20 mouse cellular contexts compared by ENCODE assay signal in the genomic region with DNA sequence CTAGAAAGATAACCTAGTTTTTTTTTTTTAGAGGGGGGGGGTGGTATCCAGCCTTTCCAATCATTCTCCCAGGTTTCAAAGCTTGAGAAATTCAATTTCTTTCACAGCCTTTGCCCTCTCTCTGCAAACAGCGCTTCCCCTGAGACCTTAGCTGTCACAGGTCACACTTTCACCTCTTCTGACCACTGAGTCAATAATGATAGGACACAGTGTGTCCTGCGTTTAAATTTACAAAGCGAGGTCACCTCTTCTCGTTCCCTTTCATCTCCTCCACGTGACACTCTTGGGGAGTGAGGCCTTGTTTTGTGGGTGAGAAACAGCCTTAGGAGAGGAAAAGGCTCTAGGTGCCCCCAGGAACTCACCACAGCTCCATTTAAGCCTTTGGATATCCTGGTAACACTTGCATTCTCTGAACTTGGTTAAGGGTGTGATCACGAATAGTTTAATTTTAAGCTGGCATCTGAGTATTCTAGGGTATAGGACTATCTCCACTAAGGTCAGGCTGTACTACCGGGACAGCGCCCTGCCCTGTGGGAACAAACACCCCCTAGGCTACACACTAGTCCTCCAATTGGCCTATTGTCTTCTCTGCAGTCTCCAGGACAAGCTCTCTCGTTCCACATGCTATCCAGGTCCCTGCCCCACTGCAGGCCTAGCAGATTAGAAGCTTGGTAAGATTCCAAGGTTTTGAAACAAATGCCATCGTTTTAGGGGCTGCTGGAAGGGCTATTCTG. TPM values are rescaled to one million over a fixed set of nuclear protein-coding genes. Genes with fewer than 3 reads are reported as not detected.
DNase-seq lines count a peak whose midpoint lies in the region; ATAC-seq and TF ChIP-seq lines count a peak whose summit lies in the region.
"Had no signal": no experiment of that assay in that cellular context is flagged by ENCODE, and none has a peak within 500 bp of the region (broad histone marks: within the 10 kb centered on the region; RNA-seq: fewer than 3 reads in every experiment).

No protein-coding gene starts in this region.

- peaks cover 6% of the 10 kb centered on the region for H3K27me3 ChIP-seq in heart, embryonic 11.5 days (ENCODE audit: control insufficient read depth, insufficient read depth, low read length)
- peaks cover 37% of the 10 kb centered on the region for H3K27me3 ChIP-seq in heart, embryonic 10.5 days (ENCODE audit: insufficient read depth, poor library complexity, severe bottlenecking)
- H3K27me3 ChIP-seq in kidney, embryonic 15.5 days, result peaks cover 29% of the 10 kb centered on the region
- no peaks in the 10 kb centered on the region for H3K27me3 ChIP-seq in liver, embryonic 16.5 days (ENCODE audit: control insufficient read depth, insufficient read depth, low read depth, low read length)
- H3K27me3 ChIP-seq: CH12.LX had no signal

- H3K4me2 ChIP-seq in heart, embryonic 11.5 days, result peak overlapping the region; percentile 46
- H3K4me2 ChIP-seq in kidney, embryonic 15.5 days, result 0 out of 2 replicates have a peak overlapping the region, but pooled peaks have one; percentile 27
- peak overlapping the region; percentile 36; the same call in 1 of the 2 replicates for H3K4me2 ChIP-seq in liver, embryonic 16.5 days (ENCODE audit: low read depth, low read length)
- H3K4me2 ChIP-seq: forebrain, embryonic 12.5 days; limb, embryonic 15.5 days had no signal

- H3K9ac ChIP-seq in heart, embryonic 11.5 days (ENCODE audit: low read depth, low read length), result no peak overlapping the region
- no peak overlapping the region for H3K9ac ChIP-seq in kidney, embryonic 15.5 days
- H3K9ac ChIP-seq in ES-E14 (ENCODE audit: insufficient read depth, low read depth, low read length, poor library complexity, severe bottlenecking), result 0 out of 2 replicates have a peak overlapping the region, but pooled peaks have one; percentile 29
- no peak overlapping the region; the same call in 1 of the 2 replicates for H3K9ac ChIP-seq in liver, embryonic 16.5 days (ENCODE audit: low read depth, low read length)
- H3K9ac ChIP-seq: forebrain, embryonic 12.5 days; limb, embryonic 15.5 days had no signal

- H3K4me3 ChIP-seq in heart, embryonic 11.5 days (ENCODE audit: low read depth, low read length), result no peak overlapping the region
- no peak overlapping the region for H3K4me3 ChIP-seq in heart, embryonic 10.5 days
- H3K4me3 ChIP-seq in kidney, embryonic 15.5 days (replicated peaks), result no peak overlapping the region
- no peak overlapping the region for H3K4me3 ChIP-seq in ES-E14 (ENCODE audit: insufficient read depth in 1 of 2, low read depth in 1 of 2, low read length in 2 of 2, poor library complexity in 1 of 2, severe bottlenecking in 1 of 2)
- peak overlapping the region; percentile 19 for H3K4me3 ChIP-seq in liver, embryonic 16.5 days (ENCODE audit: low read depth, low read length)
- H3K4me3 ChIP-seq: forebrain, embryonic 12.5 days; limb, embryonic 15.5 days; megakaryocyte, embryonic 14.5 days had no signal

- 33% methylated on average over 10 of the region's 10 CpGs for WGBS in heart, embryonic 11.5 days (ENCODE audit: insufficient replicate concordance)
- WGBS in heart, embryonic 10.5 days, result 35% methylated on average over 10 of the region's 10 CpGs
- WGBS in kidney, embryonic 15.5 days, result 41% methylated on average over 10 of the region's 10 CpGs
- WGBS in liver, embryonic 16.5 days (ENCODE audit: insufficient replicate concordance), result 37% methylated on average over 10 of the region's 10 CpGs

- in situ Hi-C loops in ES-E14 (cut with MboI; ENCODE audit: low sequenced_read_pairs in 2 of 2, unreplicated experiment in 2 of 2), result no loop called here

- no peaks in the 10 kb centered on the region for H3K9me3 ChIP-seq in heart, embryonic 11.5 days (replicated peaks; ENCODE audit: control insufficient read depth, low read length)
- H3K9me3 ChIP-seq in heart, embryonic 10.5 days, result no peaks in the 10 kb centered on the region
- H3K9me3 ChIP-seq in kidney, embryonic 15.5 days (replicated peaks), result no peaks in the 10 kb centered on the region
- H3K9me3 ChIP-seq in ES-E14 (ENCODE audit: control insufficient read depth, insufficient read depth, low read depth, low read length), result no peaks in the 10 kb centered on the region
- H3K9me3 ChIP-seq in liver, embryonic 16.5 days (replicated peaks; ENCODE audit: control insufficient read depth, low read length), result no peaks in the 10 kb centered on the region
- H3K9me3 ChIP-seq: forebrain, embryonic 12.5 days; limb, embryonic 15.5 days had no signal

- ATAC-seq in heart, embryonic 11.5 days (replicated peaks; ENCODE audit: insufficient number of reproducible peaks, low FRiP score, low TSS enrichment), result no peak
- no peak for ATAC-seq in kidney, embryonic 15.5 days (replicated peaks; ENCODE audit: low FRiP score)
- ATAC-seq in liver, embryonic 16.5 days (ENCODE audit: low read depth), result peak; percentile 86
- no peak for ATAC-seq in megakaryocyte-erythroid progenitor cell, adult 5-6 weeks (replicated peaks; ENCODE audit: low FRiP score, low TSS enrichment, poor library complexity, severe bottlenecking)
- ATAC-seq: inflammation-experienced regulatory T-cells, adult 6 months had no signal

- H3K27ac ChIP-seq in heart, embryonic 11.5 days (ENCODE audit: low read depth, low read length), result no peak overlapping the region
- no peak overlapping the region for H3K27ac ChIP-seq in heart, embryonic 10.5 days
- H3K27ac ChIP-seq in kidney, embryonic 15.5 days, result no peak overlapping the region
- H3K27ac ChIP-seq in ES-E14 (ENCODE audit: insufficient read depth, low read depth, low read length, poor library complexity, severe bottlenecking), result no peak overlapping the region
- H3K27ac ChIP-seq in liver, embryonic 16.5 days (ENCODE audit: low read length), result peak overlapping the region; percentile 83
- H3K27ac ChIP-seq: forebrain, embryonic 12.5 days; limb, embryonic 15.5 days; stomach, postnatal 0 days had no signal

- peaks cover 23% of the 10 kb centered on the region for H3K4me1 ChIP-seq in heart, embryonic 11.5 days (ENCODE audit: control insufficient read depth, insufficient read depth, low read length)
- H3K4me1 ChIP-seq in heart, embryonic 10.5 days, result peaks cover 47% of the 10 kb centered on the region
- peaks cover 25% of the 10 kb centered on the region for H3K4me1 ChIP-seq in kidney, embryonic 15.5 days
- H3K4me1 ChIP-seq in ES-E14 (ENCODE audit: control insufficient read depth in 2 of 2, insufficient read depth in 2 of 2, low read length in 2 of 2, poor library complexity in 1 of 2), result peaks cover 10 to 24% of the 10 kb centered on the region in 2 experiments
- H3K4me1 ChIP-seq in liver, embryonic 16.5 days (ENCODE audit: control insufficient read depth, low read depth, low read length), result no peaks in the 10 kb centered on the region
- H3K4me1 ChIP-seq: megakaryocyte, embryonic 14.5 days had no signal

- H3K36me3 ChIP-seq in heart, embryonic 11.5 days (ENCODE audit: control insufficient read depth, insufficient read depth, low read length), result no peaks in the 10 kb centered on the region
- H3K36me3 ChIP-seq in heart, embryonic 10.5 days, result 0 out of 2 replicates have a peak, but pooled peaks cover 7% of the 10 kb centered on the region
- H3K36me3 ChIP-seq in kidney, embryonic 15.5 days, result no peaks in the 10 kb centered on the region
- no peaks in the 10 kb centered on the region for H3K36me3 ChIP-seq in ES-E14 (ENCODE audit: control insufficient read depth, insufficient read depth, low read length, poor library complexity, severe bottlenecking)
- no peaks in the 10 kb centered on the region for H3K36me3 ChIP-seq in liver, embryonic 16.5 days (ENCODE audit: control insufficient read depth, insufficient read depth)
- H3K36me3 ChIP-seq: limb, embryonic 15.5 days had no signal

- no peak for DNase-seq in heart, embryonic 10.5 days (ENCODE audit: low spot score)
- DNase-seq in kidney, postnatal 10 days, result no peak
- DNase-seq in ES-E14 (ENCODE audit: low read depth, low spot score), result no peak
- no peak for DNase-seq in embryo, embryonic 11 days
- DNase-seq: adrenal gland, postnatal 36 days; cerebellum, adult 9-10 months; heart, postnatal 4 days; kidney, adult 8-10 months; lung, postnatal 14 days; thymus, postnatal 14 days had no signal

TF ChIP-seq in ES-E14, 5 proteins besides CTCF, POLR2A, EP300 and RAD21:
- no peak for TF ChIP-seq MAFK (IDR thresholded peaks at IDR 0.05; ENCODE audit: insufficient read depth, low read depth, low read length)
- TF ChIP-seq ZNF384 (IDR thresholded peaks at IDR 0.05; ENCODE audit: low read depth, low read length), result no peak
- TF ChIP-seq ZC3H11A (IDR thresholded peaks at IDR 0.05; ENCODE audit: borderline replicate concordance, low read depth, low read length), result no peak
- TF ChIP-seq HCFC1 (IDR thresholded peaks at IDR 0.05; ENCODE audit: borderline replicate concordance, insufficient read depth, low read length), result no peak
- TF ChIP-seq CHD2 (IDR thresholded peaks at IDR 0.05; ENCODE audit: low read depth, low read length), result no peak
TF ChIP-seq in ES-E14: peak in this region for 0.

RNA-seq across cellular contexts. Expression of a gene that starts 23.1 kb away (rescaled TPM):
- polyA plus RNA-seq in heart, embryonic 11.5 days (2014; fragmentation: Nextera tagmentation; extraction: Ambion mirVana), result 34.9 and 35.3 TPM in 2 replicates
- 26.9 and 40.5 TPM in 2 replicates for polyA plus RNA-seq in heart, embryonic 10.5 days (2016; fragmentation: Nextera tagmentation; extraction: Ambion mirVana)
- 4.8 and 8.0 TPM in 2 replicates for polyA plus RNA-seq in kidney, embryonic 15.5 days (2015; fragmentation: Nextera tagmentation; extraction: Ambion mirVana)
- total RNA-seq in ES-E14 (2012; rRNA removed), result 11.8 and 29.1 TPM in 2 replicates
- 2.8 and 3.6 TPM in 2 replicates for polyA plus RNA-seq in liver, embryonic 16.5 days (2015; fragmentation: Nextera tagmentation; extraction: Ambion mirVana)
- not detected in 2 replicates for total RNA-seq in megakaryocyte-erythroid progenitor cell, adult 5-6 weeks (2014; fragmentation: Nextera tagmentation)
- not detected in 2 replicates for total RNA-seq in megakaryocyte-erythroid progenitor cell, adult 5-6 weeks (2017)
- total RNA-seq: CH12.LX had no signal
- polyA plus RNA-seq: inflammation-experienced regulatory T-cells, adult 6 months had no signal
